Comparison of ENCODE assay signal across 8 mouse cellular contexts in genomic region chr3:123115770-123116527, GRCm38 (mm10).
A peak's percentile ranks its signal among the peaks of the same experiment; 100 is the strongest.
DNase-seq lines count a peak whose midpoint lies in the region; ATAC-seq and TF ChIP-seq lines count a peak whose summit lies in the region.

No protein-coding gene starts in this region.

- peak; percentile 83; the same call in 1 of the 2 replicates for TF ChIP-seq CTCF in embryonic fibroblast, embryonic 13.5 days (IDR thresholded peaks at IDR 0.05; ENCODE audit: borderline replicate concordance, insufficient read depth, low read length)
- peak; percentile 23; the same call in 1 of the 2 replicates for TF ChIP-seq CTCF in liver, embryonic 14.5 days (IDR thresholded peaks at IDR 0.05; ENCODE audit: low read depth)

- no peak for TF ChIP-seq EP300 in liver, embryonic 14.5 days (IDR thresholded peaks at IDR 0.05; ENCODE audit: low read depth)

- no peak overlapping the region for H3K4me3 ChIP-seq in embryonic fibroblast, embryonic 13.5 days (ENCODE audit: insufficient read depth, low read length)
- 0 out of 2 replicates have a peak overlapping the region, but pooled peaks have one; percentile 6 for H3K4me3 ChIP-seq in hindbrain, embryonic 13.5 days
- no peak overlapping the region for H3K4me3 ChIP-seq in liver, embryonic 14.5 days (ENCODE audit: insufficient read depth in 1 of 2, low read depth in 2 of 2, low read length in 2 of 2)

- TF ChIP-seq POLR2A in embryonic fibroblast, embryonic 13.5 days (IDR thresholded peaks at IDR 0.05; ENCODE audit: low read depth, low read length) = no peak

- DNase-seq in heart, adult 11 months = peak; percentile 96
- no peak for DNase-seq in heart, postnatal 25 days (ENCODE audit: low spot score)
- DNase-seq in NIH3T3 (ENCODE audit: low read depth) = peak; percentile 68
- no peak for DNase-seq in liver, embryonic 14.5 days (ENCODE audit: low read depth in 3 of 3, low spot score in 3 of 3)
- no peak for DNase-seq in c-Kit-positive CD71-positive TER-119-positive erythroid progenitor cells, embryonic 14.5 days (ENCODE audit: low spot score)
- DNase-seq in frontal cortex, postnatal 14 days (ENCODE audit: low spot score in 2 of 2) = no peak

- no peaks in the 10 kb centered on the region for H3K36me3 ChIP-seq in hindbrain, embryonic 13.5 days
- H3K36me3 ChIP-seq in liver, embryonic 14.5 days (replicated peaks; ENCODE audit: control insufficient read depth, insufficient read depth, low read depth) = no peaks in the 10 kb centered on the region

- ATAC-seq in hindbrain, embryonic 13.5 days (ENCODE audit: low FRiP score) = no peak
- ATAC-seq in liver, embryonic 14.5 days (ENCODE audit: insufficient read depth) = no peak

- no peak overlapping the region for H3K9ac ChIP-seq in hindbrain, embryonic 13.5 days
- H3K9ac ChIP-seq in liver, embryonic 14.5 days (replicated peaks) = no peak overlapping the region

- intact Hi-C loops in heart, postnatal 25 days (cut with DNase I) = loop anchor here (5.0 kb wide), 1 partner anchor 41 kb away; no protein-coding TSS in a partner anchor

- H3K4me1 ChIP-seq in embryonic fibroblast, embryonic 13.5 days (ENCODE audit: control insufficient read depth, insufficient read depth, low read length) = no peaks in the 10 kb centered on the region
- peaks cover 6% of the 10 kb centered on the region; the same call in 1 of the 2 replicates for H3K4me1 ChIP-seq in hindbrain, embryonic 13.5 days (replicated peaks)
- peaks cover 0 to 2% of the 10 kb centered on the region in 2 experiments; a peak in 1 of 4 replicates for H3K4me1 ChIP-seq in liver, embryonic 14.5 days (replicated peaks; ENCODE audit: control insufficient read depth in 2 of 2, insufficient read depth in 2 of 2, low read length in 1 of 2)

- 31% methylated on average over 15 of the region's 15 CpGs for WGBS in hindbrain, embryonic 13.5 days
- 12% methylated on average over 15 of the region's 15 CpGs for WGBS in liver, embryonic 14.5 days (ENCODE audit: insufficient replicate concordance)

- no peak overlapping the region for H3K27ac ChIP-seq in embryonic fibroblast, embryonic 13.5 days (ENCODE audit: insufficient read depth, low read length)
- H3K27ac ChIP-seq in hindbrain, embryonic 13.5 days = no peak overlapping the region
- no peak overlapping the region for H3K27ac ChIP-seq in liver, embryonic 14.5 days

- no peaks in the 10 kb centered on the region for H3K9me3 ChIP-seq in hindbrain, embryonic 13.5 days
- no peaks in the 10 kb centered on the region for H3K9me3 ChIP-seq in liver, embryonic 14.5 days (ENCODE audit: control insufficient read depth, low read length)

- H3K4me2 ChIP-seq in hindbrain, embryonic 13.5 days = peak overlapping the region; percentile 34
- H3K4me2 ChIP-seq in liver, embryonic 14.5 days (ENCODE audit: low read depth) = peak overlapping the region; percentile 24

- peaks cover 4% of the 10 kb centered on the region; the same call in 1 of the 2 replicates for H3K27me3 ChIP-seq in hindbrain, embryonic 13.5 days
- no peaks in the 10 kb centered on the region for H3K27me3 ChIP-seq in liver, embryonic 14.5 days (ENCODE audit: control insufficient read depth, insufficient read depth, low read length)

Comparison
In these comparisons a context has a peak if more than half of its experiments do, and no peak if none do; other contexts are left out.
1. DNase-seq: peak in heart, adult 11 months (single experiment) and NIH3T3 (single experiment); none in heart, postnatal 25 days (single experiment), liver, embryonic 14.5 days (0 of 3), c-Kit-positive CD71-positive TER-119-positive erythroid progenitor cells, embryonic 14.5 days (single experiment) and frontal cortex, postnatal 14 days (0 of 2).